Mouse (Mus musculus) embryonic facial prominence, embryonic 11.5 days (tissue): ENCODE data around the gene Aebp1. TPM values are rescaled to one million over a fixed set of nuclear protein-coding genes. Genes with fewer than 3 reads are reported as not detected.

ENCODE experiments used
- ATAC-seq: fragments of 200-750 bp; cut with Nextera tagmentation; replicated peaks from 2 replicates; pipeline ENCODE4 v1.8.0; 2017; ENCODE audit warnings: low read depth; ENCODE audit not compliant: insufficient number of reproducible peaks, low FRiP score, low TSS enrichment
- DNase-seq: peaks from one replicate; pipeline ENCODE4 v3.0.0-alpha.2; 2015; ENCODE audit warnings: low spot score
- H3K27ac ChIP-seq: fragments of 300-500 bp; sonication (generic); replicated peaks from 2 replicates; pipeline ENCODE4 v1.5.1; 2014; ENCODE audit warnings: mild to moderate bottlenecking, low read depth, low read length, control low read depth
- H3K27me3 ChIP-seq: fragments of 300-500 bp; sonication (generic); 2 replicates; pipeline ENCODE4 v1.6.1; 2014; ENCODE audit warnings: mild to moderate bottlenecking, low read length, moderate library complexity, mixed read lengths; ENCODE audit not compliant: control insufficient read depth, insufficient read depth
- H3K36me3 ChIP-seq: fragments of 300-500 bp; sonication (generic); replicated peaks from 2 replicates; pipeline ENCODE4 v1.6.1; 2014; ENCODE audit warnings: low read depth, mild to moderate bottlenecking, low read length, moderate library complexity, mixed read lengths; ENCODE audit not compliant: control insufficient read depth, insufficient read depth
- H3K4me1 ChIP-seq: fragments of 300-500 bp; sonication (generic); 2 replicates; pipeline ENCODE4 v1.6.1; 2014; ENCODE audit warnings: low read length, mixed read lengths; ENCODE audit not compliant: control insufficient read depth, insufficient read depth
- H3K4me2 ChIP-seq: fragments of 300-500 bp; sonication (generic); 2 replicates; pipeline ENCODE4 v1.6.1; 2014; ENCODE audit warnings: low read depth, mild to moderate bottlenecking, control low read depth, low read length, moderate library complexity
- H3K4me3 ChIP-seq: fragments of 300-500 bp; sonication (generic); 2 replicates; pipeline ENCODE4 v1.5.1; 2014; ENCODE audit warnings: low read depth, low read length, control low read depth
- H3K9ac ChIP-seq: fragments of 300-500 bp; sonication (generic); replicated peaks from 2 replicates; pipeline ENCODE4 v1.6.1; 2014; ENCODE audit warnings: mild to moderate bottlenecking, control low read depth, low read length
- H3K9me3 ChIP-seq: fragments of 300-500 bp; sonication (generic); replicated peaks from 2 replicates; pipeline ENCODE4 v1.6.1; 2016; ENCODE audit warnings: mild to moderate bottlenecking, low read length, inconsistent platforms, mixed read lengths; ENCODE audit not compliant: control insufficient read depth
- WGBS: fragments of 180-500 bp; shearing (Covaris S2); extraction: QIAGEN DNeasy Blood & Tissue Kit; methylation state at CpG from one replicate; pipeline ENCODE4 v1.1.7; 2014; 5-methylcytosine and 5-hydroxymethylcytosine counted together
- polyA plus RNA-seq: library from polyadenylated mRNA; unstranded; fragments of >200 nt; fragmentation: Nextera tagmentation; extraction: Ambion mirVana; gene quantifications from 2 replicates; pipeline ENCODE4 v1.2.1, GENCODE M21; 2014

Aebp1 gene
- polyA plus RNA-seq, 1 experiment from 2014 or later: 8.3 TPM

DNA sequence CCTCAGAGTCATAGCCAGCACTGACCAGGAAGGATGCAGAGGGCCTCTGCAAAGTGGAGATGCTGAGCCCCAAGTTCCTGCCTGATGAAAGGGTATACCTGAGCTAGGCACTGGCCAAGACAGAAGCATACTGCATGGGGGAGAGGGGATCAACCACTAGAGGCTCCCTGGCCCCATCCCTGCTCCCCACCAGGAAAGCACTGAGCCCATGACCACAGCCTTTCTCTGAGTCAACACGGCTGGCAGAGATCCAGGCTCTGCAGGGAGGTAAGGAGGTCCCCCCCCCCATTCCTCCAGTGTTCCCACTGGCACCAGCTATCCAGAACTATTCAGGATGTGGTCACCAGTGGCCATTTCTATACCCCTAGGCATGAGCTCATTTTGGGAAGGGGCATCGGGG, 12.4 kb upstream of the Aebp1 start:
- 78% methylated on average over 2 of the region's 2 CpGs for WGBS
- H3K9me3 ChIP-seq: no peaks in the 10 kb centered on the region
- no peak overlapping the region for H3K27ac ChIP-seq
- no peaks in the 10 kb centered on the region for H3K4me1 ChIP-seq
- H3K27me3 ChIP-seq: no peaks in the 10 kb centered on the region
- no peaks in the 10 kb centered on the region for H3K36me3 ChIP-seq
- ATAC-seq (no peak), DNase-seq (no peak)
- no peak overlapping the region for H3K4me2 ChIP-seq
- no peak overlapping the region for H3K4me3 ChIP-seq
- H3K9ac ChIP-seq: no peak overlapping the region

DNA sequence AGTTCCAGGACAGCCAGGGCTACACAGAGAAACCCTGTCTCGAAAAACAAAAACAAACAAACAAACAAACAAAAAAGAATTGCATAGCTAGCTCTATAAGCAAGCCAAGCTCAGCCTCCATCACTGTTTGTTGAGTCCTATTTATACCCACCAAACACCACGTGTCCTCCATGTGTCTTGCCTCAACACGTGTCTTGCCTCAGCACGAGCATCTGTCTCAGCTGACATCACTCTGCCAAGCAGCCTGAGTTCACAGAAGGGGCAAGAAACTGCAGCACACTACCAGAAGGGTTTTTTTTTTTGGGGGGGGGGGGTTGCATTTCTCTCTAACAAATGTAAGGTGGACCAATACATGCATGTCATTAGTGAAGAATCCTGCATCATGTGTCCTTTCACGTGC, 11.3 kb upstream of the Aebp1 start:
- Histone ChIP-seq H3K9me3 (no peaks in the 10 kb centered on the region), H3K36me3 (no peaks in the 10 kb centered on the region), H3K9ac (no peak overlapping the region), H3K27ac (no peak overlapping the region), H3K27me3 (no peaks in the 10 kb centered on the region), H3K4me3 (no peak overlapping the region), H3K4me1 (no peaks in the 10 kb centered on the region), H3K4me2 (no peak overlapping the region)
- 73% methylated on average over 5 of the region's 5 CpGs for WGBS
- no peak for ATAC-seq
- DNase-seq: no peak

DNA sequence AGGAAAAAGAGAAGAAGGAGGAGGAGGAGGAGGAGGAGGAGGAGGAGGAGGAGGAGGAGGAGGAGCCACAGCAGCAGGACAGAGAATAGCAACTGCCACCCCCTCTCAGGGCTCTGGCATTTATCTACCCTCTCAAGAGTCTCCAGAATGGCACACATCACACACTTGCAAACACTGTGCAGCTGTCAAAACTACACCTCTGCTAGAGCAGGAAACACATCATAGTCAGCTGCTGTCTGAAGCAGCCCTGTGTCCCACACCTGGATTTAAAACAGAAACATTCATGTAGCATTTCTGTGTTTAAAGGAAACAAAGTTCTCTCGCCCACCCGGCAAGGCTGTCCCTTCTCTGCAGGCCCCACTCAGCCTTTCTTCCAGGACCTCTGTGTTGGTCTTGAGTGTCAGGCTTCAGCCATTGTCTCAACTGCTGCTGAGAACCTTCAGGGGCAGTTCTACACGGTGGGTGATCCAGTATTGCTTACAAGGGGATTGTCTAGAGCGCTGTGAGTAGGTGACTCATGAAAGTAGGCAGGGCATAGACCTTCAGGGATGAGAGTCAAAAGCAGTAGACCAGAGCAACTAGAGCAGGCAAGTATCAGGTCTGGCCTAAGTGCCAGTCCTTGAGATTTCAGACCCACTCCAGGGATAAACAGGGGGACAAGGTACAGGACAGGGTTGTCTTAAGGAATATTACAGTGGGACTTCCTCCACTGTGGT, 10.6 kb upstream of the Aebp1 start:
- Histone ChIP-seq H3K27ac (no peak overlapping the region), H3K9ac (no peak overlapping the region), H3K36me3 (no peaks in the 10 kb centered on the region), H3K27me3 (no peaks in the 10 kb centered on the region), H3K4me1 (no peaks in the 10 kb centered on the region), H3K9me3 (no peaks in the 10 kb centered on the region), H3K4me3 (no peak overlapping the region), H3K4me2 (no peak overlapping the region)
- ATAC-seq: no peak
- 54% methylated on average over 4 of the region's 4 CpGs for WGBS
- DNase-seq: no peak

DNA sequence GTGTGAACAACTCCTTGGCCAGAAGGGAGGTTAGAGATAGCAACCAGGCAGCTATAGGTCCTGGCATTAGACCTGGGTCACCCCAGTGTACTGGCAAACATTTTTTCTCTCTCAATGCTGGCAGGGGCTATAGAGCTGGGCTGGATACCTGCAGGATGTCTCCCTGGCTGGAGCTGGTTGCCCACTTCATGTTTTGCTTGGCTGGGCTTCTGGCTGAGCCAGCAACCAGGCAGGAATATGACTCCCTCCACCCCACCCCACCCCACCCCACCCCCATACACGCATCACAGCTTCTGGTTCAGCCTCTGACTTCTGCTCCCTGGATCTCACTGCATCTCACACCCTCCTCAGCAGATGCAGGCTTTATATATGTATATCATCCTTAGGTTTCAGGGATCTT, 9.4 kb upstream of the Aebp1 start:
- no peaks in the 10 kb centered on the region for H3K4me1 ChIP-seq
- 61% methylated on average over 1 of the region's 1 CpGs for WGBS

DNA sequence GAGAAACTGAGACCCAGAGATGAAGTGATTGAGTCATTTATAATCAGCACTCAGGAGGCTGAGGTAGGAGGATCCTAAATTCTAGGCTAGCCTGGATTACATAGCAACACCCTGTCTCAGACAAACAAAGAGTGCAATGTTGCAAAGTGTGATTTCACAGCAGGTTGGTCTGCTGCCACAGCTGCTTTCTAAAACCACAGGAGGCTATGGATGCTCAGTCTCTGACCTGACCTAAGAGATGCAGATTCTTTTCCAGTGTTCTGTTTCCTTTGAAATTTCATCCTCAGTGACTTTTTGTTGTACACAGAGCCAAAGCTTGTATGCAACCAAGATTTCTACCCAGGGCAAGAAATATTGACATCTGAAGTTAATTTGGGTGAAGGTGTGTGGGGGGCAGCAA, 6.3 kb upstream of the Aebp1 start:
- Histone ChIP-seq H3K27me3 (0 out of 2 replicates have a peak, but pooled peaks cover 2% of the 10 kb centered on the region), H3K27ac (no peak overlapping the region), H3K9ac (no peak overlapping the region), H3K36me3 (no peaks in the 10 kb centered on the region), H3K4me2 (no peak overlapping the region), H3K9me3 (no peaks in the 10 kb centered on the region), H3K4me3 (no peak overlapping the region), H3K4me1 (no peaks in the 10 kb centered on the region)
- ATAC-seq (no peak), DNase-seq (no peak)

More for the DNA sequence above, 9.4 kb upstream of the Aebp1 start:
- no peaks in the 10 kb centered on the region for H3K27me3 ChIP-seq
- DNase-seq: no peak
- H3K36me3 ChIP-seq: no peaks in the 10 kb centered on the region
- ATAC-seq: no peak
- H3K4me3 ChIP-seq: no peak overlapping the region
- no peaks in the 10 kb centered on the region for H3K9me3 ChIP-seq
- H3K27ac ChIP-seq: no peak overlapping the region
- H3K9ac ChIP-seq: no peak overlapping the region; the same call in 1 of the 2 replicates
- H3K4me2 ChIP-seq: no peak overlapping the region

DNA sequence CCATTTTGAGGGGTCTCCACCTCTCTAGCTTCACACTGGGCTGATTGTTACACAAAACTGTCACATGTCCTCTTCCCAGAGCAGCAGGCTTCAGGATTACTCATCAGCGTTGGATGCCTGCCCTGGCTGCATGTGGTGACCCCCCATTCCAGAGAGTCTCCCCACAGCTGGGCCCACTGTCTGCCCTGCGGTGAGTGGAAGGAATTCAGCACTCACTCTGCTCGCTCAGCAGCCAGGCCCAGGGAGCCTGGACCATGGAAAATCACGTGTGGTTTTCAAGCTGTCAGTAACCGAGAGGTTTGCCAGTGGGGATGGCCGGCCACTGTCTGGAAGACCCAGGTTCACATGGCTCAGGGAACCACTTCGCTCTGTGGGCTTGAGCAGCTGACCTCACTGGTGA, 5.8 kb upstream of the Aebp1 start:
- Histone ChIP-seq H3K4me3 (no peak overlapping the region), H3K4me1 (no peaks in the 10 kb centered on the region), H3K27ac (no peak overlapping the region), H3K4me2 (no peak overlapping the region), H3K9me3 (no peaks in the 10 kb centered on the region), H3K27me3 (peaks cover 2% of the 10 kb centered on the region; the same call in 1 of the 2 replicates), H3K36me3 (no peaks in the 10 kb centered on the region), H3K9ac (no peak overlapping the region)
- DNase-seq (peak; percentile 20), ATAC-seq (no peak)
- WGBS: 37% methylated on average over 7 of the region's 7 CpGs

DNA sequence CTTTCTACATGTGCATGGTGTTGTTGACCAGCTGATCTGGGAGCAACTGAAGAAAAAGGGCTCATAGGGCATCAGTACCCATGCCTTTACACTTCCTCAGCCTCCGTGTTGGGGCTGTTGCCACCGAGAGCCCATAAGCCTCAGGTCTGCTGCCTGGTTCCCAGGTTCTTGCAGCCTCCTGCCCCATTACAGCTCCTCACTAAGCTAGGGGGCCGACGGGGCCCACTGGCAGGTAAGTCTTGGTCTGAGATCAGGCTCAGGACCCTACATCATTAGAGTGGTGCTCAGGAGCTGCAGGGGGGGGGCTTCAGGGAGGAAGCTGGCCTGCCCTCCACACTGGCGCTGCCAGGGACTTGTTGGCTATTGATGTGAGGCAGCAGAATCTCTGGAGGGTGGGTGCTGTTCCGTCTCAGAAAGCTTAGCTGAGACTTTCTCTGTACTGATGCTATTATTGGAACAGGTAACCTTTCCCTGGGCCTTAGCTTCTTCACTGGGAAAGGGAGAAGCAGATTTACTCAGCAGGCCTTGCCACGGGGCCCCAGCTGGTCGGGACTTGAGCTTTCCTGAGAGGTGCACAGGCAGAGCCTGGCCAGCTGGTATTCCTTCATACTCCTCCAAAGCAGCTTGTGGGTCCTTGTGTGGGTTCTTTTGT, 5.1 kb upstream of the Aebp1 start:
- no peak overlapping the region for H3K9ac ChIP-seq
- H3K27ac ChIP-seq: no peak overlapping the region
- no peak overlapping the region for H3K4me2 ChIP-seq
- H3K4me1 ChIP-seq: no peaks in the 10 kb centered on the region
- no peak for DNase-seq
- no peak for ATAC-seq
- no peaks in the 10 kb centered on the region for H3K36me3 ChIP-seq
- 86% methylated on average over 8 of the region's 8 CpGs for WGBS
- peaks cover 5% of the 10 kb centered on the region; the same call in 1 of the 2 replicates for H3K27me3 ChIP-seq
- H3K9me3 ChIP-seq: no peaks in the 10 kb centered on the region
- H3K4me3 ChIP-seq: no peak overlapping the region

DNA sequence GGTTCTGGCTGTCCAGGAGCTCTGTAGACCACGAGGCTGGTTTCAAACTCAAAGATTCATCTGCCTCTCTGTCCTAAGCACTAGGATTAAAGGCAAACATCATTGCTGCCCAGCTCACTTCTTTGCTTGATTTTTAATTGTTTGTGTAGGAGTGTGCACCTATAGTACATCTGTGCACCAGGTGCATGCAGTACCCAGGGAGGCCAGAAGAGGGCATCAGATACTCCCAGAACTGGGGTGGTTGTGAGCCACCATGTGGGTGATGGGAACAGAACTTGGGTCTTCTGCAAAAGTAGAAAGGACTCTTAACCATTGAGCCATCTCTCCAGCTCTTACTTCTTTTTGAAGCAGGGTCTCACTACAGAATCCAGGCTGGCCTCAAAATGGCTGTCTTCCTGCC, 3.0 kb upstream of the Aebp1 start:
- Histone ChIP-seq H3K27ac (no peak overlapping the region), H3K4me2 (no peak overlapping the region), H3K27me3 (peaks cover 5% of the 10 kb centered on the region), H3K9ac (no peak overlapping the region), H3K4me1 (peaks cover 2% of the 10 kb centered on the region; the same call in 1 of the 2 replicates), H3K4me3 (no peak overlapping the region), H3K36me3 (no peaks in the 10 kb centered on the region), H3K9me3 (no peaks in the 10 kb centered on the region)
- ATAC-seq (no peak), DNase-seq (no peak)
- WGBS: 65% methylated on average over 1 of the region's 1 CpGs
